Mouse (Mus musculus) erythroblast, embryonic 14.5 days (primary cell): ENCODE measurements at regions not wholly inside any gene's neighbourhood (a gene's known extent, or its start where the extent isn't known, plus 50 kb on each side); places are given as distances from the start of the nearest gene placed in this dataset.

Experiments
- GATA1 ChIP-seq: IDR thresholded peaks from 2 replicates; pipeline ENCODE4 v1.6.1; 2012; ENCODE audit warnings: low read length, inconsistent platforms, mixed read lengths
- TAL1 ChIP-seq: IDR thresholded peaks from 3 replicates; pipeline ENCODE4 v1.6.1; 2012; ENCODE audit warnings: low read length, inconsistent platforms, mixed read lengths

DNA sequence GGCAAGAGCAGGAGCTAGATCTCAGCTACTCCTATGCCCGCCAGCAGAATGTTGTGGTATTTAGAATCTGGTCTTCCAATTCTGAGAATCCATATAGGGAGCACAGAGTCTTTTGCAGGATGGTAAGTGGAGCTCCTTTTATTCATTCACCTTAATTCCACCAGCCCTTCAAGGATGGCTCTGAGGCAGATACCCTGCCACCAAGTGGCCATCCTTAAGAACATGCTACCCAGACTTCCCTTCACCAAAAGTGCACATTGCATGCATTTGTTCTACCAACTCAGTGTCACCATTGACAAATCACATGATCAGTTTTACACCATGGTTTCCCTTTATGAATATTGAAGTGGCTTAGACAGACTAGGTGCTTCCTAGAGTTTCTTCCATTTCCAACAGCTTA is 186.1 kb upstream of the Cd180 start:
- TF ChIP-seq GATA1 (no peak), TAL1 (no peak)
